Mouse (Mus musculus): ENCODE results near the gene Bahcc1. TPM values are rescaled to one million over a fixed set of nuclear protein-coding genes. Genes with fewer than 3 reads are reported as not detected.
A peak's percentile ranks its signal among the peaks of the same experiment; 100 is the strongest.

The Bahcc1 gene
- total RNA-seq, 2 experiments from 2014 or later = 19.7 to 20.6 TPM

- DNase-seq (ENCODE audit: extremely low spot score in 1 of 2, low spot score in 2 of 2) = peak in 1 of 2 experiments; percentile 78
- intact Hi-C loops (cut with DNase I) = no loop called here
Measured at GRCm38 (mm10) chr11:120225256-120226195, 7.2 kb upstream of the Bahcc1 start.

- intact Hi-C loops (cut with DNase I) = no loop called here
- peak in 1 of 2 experiments; percentile 18 for DNase-seq (ENCODE audit: extremely low spot score in 1 of 2, low spot score in 2 of 2)
Measured at GRCm38 (mm10) chr11:120226421-120227280, 6.1 kb upstream of the Bahcc1 start.

- intact Hi-C loops (cut with DNase I) = no loop called here
- DNase-seq (ENCODE audit: extremely low spot score in 1 of 2, low spot score in 2 of 2) = peak in 1 of 2 experiments; percentile 83
Measured at GRCm38 (mm10) chr11:120227571-120228051, 5.1 kb upstream of the Bahcc1 start.

GRCm38 (mm10) chr11:120228116-120228890 is 4.4 kb upstream of the Bahcc1 start:
- intact Hi-C loops (cut with DNase I) = no loop called here
- peak in 1 of 2 experiments; percentile 23 for DNase-seq (ENCODE audit: extremely low spot score in 1 of 2, low spot score in 2 of 2)

GRCm38 (mm10) chr11:120228911-120229437 is 3.8 kb upstream of the Bahcc1 start:
- intact Hi-C loops (cut with DNase I) = no loop called here
- peak in 1 of 2 experiments; percentile 27 for DNase-seq (ENCODE audit: extremely low spot score in 1 of 2, low spot score in 2 of 2)

GRCm38 (mm10) chr11:120229861-120230751 is 2.6 kb upstream of the Bahcc1 start:
- peak in 1 of 2 experiments; percentile 84 for DNase-seq (ENCODE audit: extremely low spot score in 1 of 2, low spot score in 2 of 2)
- intact Hi-C loops (cut with DNase I) = no loop called here

GRCm38 (mm10) chr11:120230841-120231370 is 1.8 kb upstream of the Bahcc1 start:
- peak in 1 of 2 experiments; percentile 80 for DNase-seq (ENCODE audit: extremely low spot score in 1 of 2, low spot score in 2 of 2)
- intact Hi-C loops (cut with DNase I) = no loop called here

- intact Hi-C loops (cut with DNase I) = no loop called here
- peak; percentile 100 for DNase-seq (ENCODE audit: extremely low spot score in 1 of 2, low spot score in 2 of 2)
Measured at GRCm38 (mm10) chr11:120231379-120231778, 1.4 kb upstream of the Bahcc1 start.

- peak in 1 of 2 experiments; percentile 73 for DNase-seq (ENCODE audit: extremely low spot score in 1 of 2, low spot score in 2 of 2)
Measured at GRCm38 (mm10) chr11:120233441-120234135, 841 bp downstream of the Bahcc1 start.

GRCm38 (mm10) chr11:120234136-120234775 is 1.5 kb downstream of the Bahcc1 start:
- intact Hi-C loops (cut with DNase I) = no loop called here
- DNase-seq (ENCODE audit: extremely low spot score in 1 of 2, low spot score in 2 of 2) = peak in 1 of 2 experiments; percentile 73

More at GRCm38 (mm10) chr11:120233441-120234135, 841 bp downstream of the Bahcc1 start:
- intact Hi-C loops (cut with DNase I) = loop anchor here (1.0 to 2.0 kb wide), 2 partner anchors 44 to 115 kb away; partner anchors contain the start of gene Actg1

GRCm38 (mm10) chr11:120234776-120235181 is 2.0 kb downstream of the Bahcc1 start:
- peak in 1 of 2 experiments; percentile 67 for DNase-seq (ENCODE audit: extremely low spot score in 1 of 2, low spot score in 2 of 2)

GRCm38 (mm10) chr11:120235385-120236113 is 2.8 kb downstream of the Bahcc1 start:
- peak in 1 of 2 experiments; percentile 71 for DNase-seq (ENCODE audit: extremely low spot score in 1 of 2, low spot score in 2 of 2)
- intact Hi-C loops (cut with DNase I) = loop anchor here (2.0 kb wide), 1 partner anchor 71 kb away; no protein-coding TSS in a partner anchor

More at GRCm38 (mm10) chr11:120234776-120235181, 2.0 kb downstream of the Bahcc1 start:
- intact Hi-C loops (cut with DNase I) = no loop called here

GRCm38 (mm10) chr11:120236114-120236437 is 3.3 kb downstream of the Bahcc1 start:
- no peak for DNase-seq (ENCODE audit: extremely low spot score in 1 of 2, low spot score in 2 of 2)
- intact Hi-C loops (cut with DNase I) = loop anchor here (2.0 kb wide), 1 partner anchor 71 kb away; no protein-coding TSS in a partner anchor

GRCm38 (mm10) chr11:120236438-120237165 is 3.9 kb downstream of the Bahcc1 start:
- intact Hi-C loops (cut with DNase I) = loop anchor here (2.0 kb wide), 1 partner anchor 70 kb away; no protein-coding TSS in a partner anchor
- DNase-seq (ENCODE audit: extremely low spot score in 1 of 2, low spot score in 2 of 2) = peak in 1 of 2 experiments; percentile 85
